Mouse (Mus musculus) liver, embryonic 18 days (tissue): Measurements from ENCODE around the gene Tstd3. TPM values are rescaled to one million over a fixed set of nuclear protein-coding genes. Genes with fewer than 3 reads are reported as not detected.

ENCODE experiments used
- polyA plus RNA-seq: library from polyadenylated mRNA; depleted of rRNA; stranded (reverse); fragments of >200 nt; gene quantifications from 2 replicates; pipeline ENCODE4 v1.2.3, GENCODE M21; 2012; rRNA removed

Gene Tstd3
- 7.8 and 9.8 TPM in 2 replicates for polyA plus RNA-seq

GRCm38 (mm10) chr4:21766863-21767304, at the start of gene Tstd3, which contains the start of gene Usp45:
TSS of gene Tstd3 (minus strand) at chr4:21767212.
TSS of gene Usp45 (plus strand) at chr4:21767156.

GRCm38 (mm10) chr4:21727615-21728165, 39.3 kb downstream of the Tstd3 start, which contains the start of gene Ccnc:
TSS of gene Ccnc (plus strand) at chr4:21727701.

Other genes starting within 250 kb of the Tstd3 start
- not detected in 2 replicates for gene Prdm13, start 81.2 kb downstream of the Tstd3 start, polyA plus RNA-seq
- gene Ccnc, start 39.5 kb downstream of the Tstd3 start, polyA plus RNA-seq, result 5.3 and 5.6 TPM in 2 replicates
- 6.4 and 7.3 TPM in 2 replicates for gene Usp45, start 56 bp downstream of the Tstd3 start, polyA plus RNA-seq
- gene Pnisr, start 80.4 kb upstream of the Tstd3 start, polyA plus RNA-seq, result 42.9 and 56.6 TPM in 2 replicates
- 4.7 and 5.2 TPM in 2 replicates for gene Coq3, start 112.5 kb upstream of the Tstd3 start, polyA plus RNA-seq
- gene Faxc, start 164.1 kb upstream of the Tstd3 start, polyA plus RNA-seq, result 0.07 and 0.10 TPM in 2 replicates